Mouse (Mus musculus) lung, embryonic 16.5 days (tissue): ENCODE data around the gene Slfn2. TPM values are rescaled to one million over a fixed set of nuclear protein-coding genes. Genes with fewer than 3 reads are reported as not detected.

Source experiments
- ATAC-seq: fragments of 200-750 bp; cut with Nextera tagmentation; 2 replicates; pipeline ENCODE4 v1.8.0; 2017; ENCODE audit warnings: low read depth, mild to moderate bottlenecking, moderate library complexity
- H3K27ac ChIP-seq: fragments of 300-500 bp; sonication (generic); 2 replicates; pipeline ENCODE4 v1.5.1; 2014; ENCODE audit warnings: mild to moderate bottlenecking, control low read depth, low read length
- H3K27me3 ChIP-seq: fragments of 300-500 bp; sonication (generic); 2 replicates; pipeline ENCODE4 v1.6.1; 2014; ENCODE audit warnings: low read depth, low read length, mixed read lengths; ENCODE audit not compliant: control insufficient read depth, insufficient read depth
- H3K36me3 ChIP-seq: fragments of 300-500 bp; sonication (generic); 2 replicates; pipeline ENCODE4 v1.6.1; 2014; ENCODE audit warnings: low read length; ENCODE audit not compliant: control insufficient read depth, insufficient read depth
- H3K4me1 ChIP-seq: fragments of 300-500 bp; sonication (generic); replicated peaks from 2 replicates; pipeline ENCODE4 v1.6.1; 2014; ENCODE audit warnings: low read length, mixed read lengths; ENCODE audit not compliant: control insufficient read depth, insufficient read depth
- H3K4me2 ChIP-seq: fragments of 300-500 bp; sonication (generic); 2 replicates; pipeline ENCODE4 v1.6.1; 2014; ENCODE audit warnings: low read depth, low read length, control low read depth
- H3K4me3 ChIP-seq: fragments of 300-500 bp; sonication (generic); 2 replicates; pipeline ENCODE4 v1.5.1; 2014; ENCODE audit warnings: mild to moderate bottlenecking, low read length, control low read depth
- H3K9ac ChIP-seq: fragments of 300-500 bp; sonication (generic); 2 replicates; pipeline ENCODE4 v1.6.1; 2014; ENCODE audit warnings: low read length, control low read depth
- H3K9me3 ChIP-seq: fragments of 300-500 bp; sonication (generic); 2 replicates; pipeline ENCODE4 v1.6.1; 2016; ENCODE audit warnings: low read length; ENCODE audit not compliant: control insufficient read depth
- WGBS: fragments of 180-500 bp; shearing (Covaris S2); extraction: QIAGEN DNeasy Blood & Tissue Kit; methylation state at CpG from one replicate; pipeline ENCODE4 v1.1.7; 2014; 5-methylcytosine and 5-hydroxymethylcytosine counted together
- polyA plus RNA-seq: library from polyadenylated mRNA; unstranded; fragments of >200 nt; fragmentation: Nextera tagmentation; extraction: Ambion mirVana; gene quantifications from 2 replicates; pipeline ENCODE4 v1.2.1, GENCODE M21; 2015

The Slfn2 gene
- polyA plus RNA-seq, 1 experiment from 2014 or later: 7.5 TPM

GRCm38 (mm10) chr11:83067982-83068694 lies 3.2 kb downstream of the Slfn2 start:
- no peak for ATAC-seq

GRCm38 (mm10) chr11:83070321-83070970 lies 5.5 kb downstream of the Slfn2 start:
- Histone ChIP-seq H3K4me2 (no peak overlapping the region), H3K4me3 (no peak overlapping the region), H3K9me3 (no peaks in the 10 kb centered on the region), H3K4me1 (no peaks in the 10 kb centered on the region), H3K27me3 (no peaks in the 10 kb centered on the region), H3K27ac (no peak overlapping the region), H3K9ac (no peak overlapping the region), H3K36me3 (no peaks in the 10 kb centered on the region)
- no peak for ATAC-seq
- WGBS: 79% methylated on average over 15 of the region's 15 CpGs

More at GRCm38 (mm10) chr11:83067982-83068694, 3.2 kb downstream of the Slfn2 start:
- H3K9me3 ChIP-seq: no peaks in the 10 kb centered on the region
- no peaks in the 10 kb centered on the region for H3K4me1 ChIP-seq
- H3K36me3 ChIP-seq: no peaks in the 10 kb centered on the region
- H3K27ac ChIP-seq: no peak overlapping the region
- no peak overlapping the region for H3K4me3 ChIP-seq
- no peak overlapping the region for H3K4me2 ChIP-seq
- 72% methylated on average over 4 of the region's 4 CpGs for WGBS
- H3K9ac ChIP-seq: no peak overlapping the region
- H3K27me3 ChIP-seq: no peaks in the 10 kb centered on the region

- no peaks in the 10 kb centered on the region for H3K27me3 ChIP-seq
- H3K36me3 ChIP-seq: no peaks in the 10 kb centered on the region
- H3K27ac ChIP-seq: peak overlapping the region; percentile 53; the same call in 1 of the 2 replicates
- no peaks in the 10 kb centered on the region for H3K9me3 ChIP-seq
- 28% methylated on average over 3 of the region's 3 CpGs for WGBS
- no peak overlapping the region for H3K9ac ChIP-seq
- ATAC-seq: peak; percentile 85
- no peak overlapping the region for H3K4me2 ChIP-seq
- no peak overlapping the region for H3K4me3 ChIP-seq
- no peaks in the 10 kb centered on the region; the same call in 1 of the 2 replicates for H3K4me1 ChIP-seq
Measured at GRCm38 (mm10) chr11:83077714-83078422, 13.0 kb downstream of the Slfn2 start.

GRCm38 (mm10) chr11:83078423-83079140 lies 13.7 kb downstream of the Slfn2 start:
- Histone ChIP-seq H3K4me3 (no peak overlapping the region), H3K27ac (0 out of 2 replicates have a peak overlapping the region, but pooled peaks have one; percentile 2), H3K4me1 (no peaks in the 10 kb centered on the region; the same call in 1 of the 2 replicates), H3K9me3 (no peaks in the 10 kb centered on the region), H3K9ac (no peak overlapping the region), H3K4me2 (no peak overlapping the region), H3K27me3 (no peaks in the 10 kb centered on the region), H3K36me3 (no peaks in the 10 kb centered on the region)
- 78% methylated on average over 5 of the region's 5 CpGs for WGBS
- no peak for ATAC-seq

GRCm38 (mm10) chr11:83079487-83080199 lies 14.7 kb downstream of the Slfn2 start:
- H3K9me3 ChIP-seq: no peaks in the 10 kb centered on the region
- no peaks in the 10 kb centered on the region for H3K36me3 ChIP-seq
- H3K27me3 ChIP-seq: no peaks in the 10 kb centered on the region
- ATAC-seq: no peak
- no peaks in the 10 kb centered on the region; the same call in 1 of the 2 replicates for H3K4me1 ChIP-seq
- no peak overlapping the region for H3K27ac ChIP-seq
- no peak overlapping the region for H3K9ac ChIP-seq
- H3K4me3 ChIP-seq: no peak overlapping the region
- no peak overlapping the region for H3K4me2 ChIP-seq
- WGBS: 40% methylated on average over 9 of the region's 9 CpGs

- Histone ChIP-seq H3K9ac (no peak overlapping the region), H3K27me3 (no peaks in the 10 kb centered on the region), H3K4me2 (no peak overlapping the region), H3K4me3 (no peak overlapping the region), H3K9me3 (no peaks in the 10 kb centered on the region), H3K27ac (no peak overlapping the region), H3K4me1 (no peaks in the 10 kb centered on the region), H3K36me3 (no peaks in the 10 kb centered on the region)
- 54% methylated on average over 7 of the region's 7 CpGs for WGBS
- ATAC-seq: no peak
Measured at GRCm38 (mm10) chr11:83082741-83083473, 18.0 kb downstream of the Slfn2 start.

- no peak for ATAC-seq
- H3K27ac ChIP-seq: no peak overlapping the region
- no peak overlapping the region for H3K4me2 ChIP-seq
- H3K36me3 ChIP-seq: no peaks in the 10 kb centered on the region
- no peak overlapping the region for H3K4me3 ChIP-seq
- no peaks in the 10 kb centered on the region for H3K9me3 ChIP-seq
- WGBS: 71% methylated on average over 2 of the region's 2 CpGs
- H3K27me3 ChIP-seq: no peaks in the 10 kb centered on the region
- H3K4me1 ChIP-seq: no peaks in the 10 kb centered on the region
- H3K9ac ChIP-seq: no peak overlapping the region
Measured at GRCm38 (mm10) chr11:83084161-83084560, 19.2 kb downstream of the Slfn2 start.

- 87% methylated on average over 10 of the region's 10 CpGs for WGBS
- no peaks in the 10 kb centered on the region for H3K36me3 ChIP-seq
- H3K4me2 ChIP-seq: no peak overlapping the region
- H3K27ac ChIP-seq: no peak overlapping the region
- no peak overlapping the region for H3K4me3 ChIP-seq
- no peaks in the 10 kb centered on the region for H3K27me3 ChIP-seq
- no peak overlapping the region for H3K9ac ChIP-seq
- no peaks in the 10 kb centered on the region for H3K4me1 ChIP-seq
- H3K9me3 ChIP-seq: no peaks in the 10 kb centered on the region
- no peak for ATAC-seq
Measured at GRCm38 (mm10) chr11:83084761-83085160, 19.8 kb downstream of the Slfn2 start.
